Mouse (Mus musculus): ENCODE data around the gene Brdt.

The Brdt gene

DNA sequence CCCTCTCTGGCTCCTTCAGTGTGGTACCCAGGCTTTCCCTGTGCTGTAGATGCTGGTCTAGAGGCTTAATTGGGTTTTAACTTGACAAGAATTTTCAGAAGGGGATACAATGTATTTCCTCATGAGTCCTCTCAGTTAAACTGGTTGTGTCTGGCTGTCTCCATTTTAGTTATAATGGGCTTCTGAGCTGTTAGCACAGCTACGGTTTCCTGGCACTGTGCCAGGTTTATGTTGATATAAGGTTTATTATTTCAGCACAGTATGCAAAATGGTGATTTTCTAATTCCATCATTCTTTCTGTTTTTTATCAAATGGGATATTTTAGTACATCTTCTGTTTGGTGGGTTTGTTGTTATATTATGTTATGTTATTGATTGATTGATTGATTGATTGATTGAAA is 90.7 kb downstream of the Brdt start:
- no peak for DNase-seq

DNA sequence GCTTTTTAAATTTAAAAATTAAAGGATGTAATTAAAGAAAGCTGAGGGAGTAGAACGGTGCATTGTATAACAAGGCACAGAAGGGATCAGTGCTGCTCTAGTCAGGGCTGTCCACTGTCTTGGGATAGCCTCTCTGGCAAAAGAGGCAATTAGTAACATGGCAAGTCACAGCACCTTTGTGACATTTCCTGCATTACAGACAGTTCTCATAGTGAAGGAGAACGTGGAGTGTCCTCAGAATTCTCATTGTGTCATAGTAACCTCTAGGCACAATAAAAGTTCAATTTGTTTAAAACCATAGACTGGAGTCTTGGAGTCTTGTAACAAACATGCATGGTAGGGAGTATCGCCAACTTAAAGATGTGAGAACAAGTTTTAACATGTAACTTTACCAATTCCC is 100.3 kb downstream of the Brdt start, which contains the start of gene Lpcat2b:
Lpcat2b (plus strand) TSS at position 301 of the 400 bp plus-strand sequence.
- no peak for DNase-seq

DNA sequence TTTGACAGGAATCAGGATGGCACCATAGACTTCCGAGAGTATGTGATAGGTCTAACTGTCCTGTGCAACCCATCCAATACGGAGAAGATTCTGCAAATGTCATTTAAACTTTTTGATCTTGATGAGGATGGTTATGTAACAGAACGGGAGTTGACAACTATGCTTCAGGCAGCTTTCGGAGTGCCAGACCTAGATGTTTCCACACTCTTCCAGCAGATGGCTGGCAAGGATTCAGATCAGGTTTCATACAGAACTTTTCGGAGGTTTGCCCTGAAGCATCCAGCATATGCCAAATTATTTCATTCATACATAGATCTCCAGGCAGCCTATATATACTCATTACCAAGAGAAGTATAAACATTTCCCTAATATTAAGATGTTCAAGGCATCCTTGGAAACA is 103.0 kb downstream of the Brdt start:
- DNase-seq = no peak

DNA sequence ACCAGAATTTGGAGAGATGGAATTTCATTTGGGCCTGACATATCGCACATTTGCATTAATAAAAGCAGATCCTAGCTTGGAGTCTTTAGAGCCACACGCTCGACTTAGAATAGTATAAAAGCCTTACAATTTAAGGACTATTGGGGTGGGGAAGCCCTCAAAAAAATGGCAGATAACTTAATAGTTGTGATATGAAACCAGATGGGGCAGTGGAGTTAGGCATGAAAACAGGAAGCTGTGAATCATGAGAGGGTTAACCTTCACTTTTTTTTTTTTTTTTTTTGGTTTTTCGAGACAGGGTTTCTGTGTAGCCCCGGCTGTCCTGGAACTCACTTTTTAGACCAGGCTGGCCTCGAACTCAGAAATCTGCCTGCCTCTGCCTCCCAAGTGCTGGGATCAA is 105.2 kb downstream of the Brdt start:
- no peak for DNase-seq
